Mouse (Mus musculus): ENCODE measurements at regions not wholly inside any gene's neighbourhood (a gene's known extent, or its start where the extent isn't known, plus 50 kb on each side); places are given as distances from the start of the nearest gene placed in this dataset.

- H3K4me1 ChIP-seq (ENCODE audit: control insufficient read depth, insufficient read depth, insufficient read length, low read length), result no peaks in the 10 kb centered on the region
- TF ChIP-seq POLR2A (IDR thresholded peaks at IDR 0.05; ENCODE audit: low read depth, low read length) (no peak), CTCF (IDR thresholded peaks at IDR 0.05; ENCODE audit: extremely low read depth, insufficient read length, insufficient replicate concordance, low read depth, low read length) (no peak)
- no peaks in the 10 kb centered on the region for H3K27me3 ChIP-seq (ENCODE audit: control insufficient read depth, insufficient read depth, low read length)
- no peak overlapping the region for H3K4me3 ChIP-seq (ENCODE audit: low read depth, low read length)
- H3K27ac ChIP-seq (ENCODE audit: insufficient read depth, low read depth, low read length), result no peak overlapping the region
- H3K36me3 ChIP-seq (ENCODE audit: control insufficient read depth, insufficient read depth, low read length), result no peaks in the 10 kb centered on the region
- WGBS, result 82% methylated on average over 17 of the region's 17 CpGs
Measured at GRCm38 (mm10) chr3:34465040-34465831, 185.0 kb upstream of the Sox2 start.

- H3K36me3 ChIP-seq (ENCODE audit: control insufficient read depth, insufficient read depth, low read length), result no peaks in the 10 kb centered on the region
- TF ChIP-seq POLR2A (IDR thresholded peaks at IDR 0.05; ENCODE audit: low read depth, low read length), result no peak
- no peak for TF ChIP-seq CTCF (IDR thresholded peaks at IDR 0.05; ENCODE audit: extremely low read depth, insufficient read length, insufficient replicate concordance, low read depth, low read length)
- no peak overlapping the region for H3K4me3 ChIP-seq (ENCODE audit: low read depth, low read length)
- no peak overlapping the region for H3K27ac ChIP-seq (ENCODE audit: insufficient read depth, low read depth, low read length)
- no peaks in the 10 kb centered on the region for H3K27me3 ChIP-seq (ENCODE audit: control insufficient read depth, insufficient read depth, low read length)
- H3K4me1 ChIP-seq (ENCODE audit: control insufficient read depth, insufficient read depth, insufficient read length, low read length), result no peaks in the 10 kb centered on the region
- WGBS, result 79% methylated on average over 6 of the region's 6 CpGs
Measured at GRCm38 (mm10) chr3:34458766-34459165, 191.4 kb upstream of the Sox2 start.

- H3K27me3 ChIP-seq (ENCODE audit: control insufficient read depth, insufficient read depth, low read length), result no peaks in the 10 kb centered on the region
- H3K4me1 ChIP-seq (ENCODE audit: control insufficient read depth, insufficient read depth, insufficient read length, low read length), result no peaks in the 10 kb centered on the region
Measured at GRCm38 (mm10) chr3:34457821-34458220, 192.4 kb upstream of the Sox2 start.

GRCm38 (mm10) chr3:34456488-34457433 is 193.4 kb upstream of the Sox2 start:
- WGBS, result 61% methylated on average over 23 of the region's 23 CpGs
- no peak overlapping the region for H3K4me3 ChIP-seq (ENCODE audit: low read depth, low read length)
- no peak for TF ChIP-seq CTCF (IDR thresholded peaks at IDR 0.05; ENCODE audit: extremely low read depth, insufficient read length, insufficient replicate concordance, low read depth, low read length)
- TF ChIP-seq POLR2A (IDR thresholded peaks at IDR 0.05; ENCODE audit: low read depth, low read length), result no peak
- H3K36me3 ChIP-seq (ENCODE audit: control insufficient read depth, insufficient read depth, low read length), result no peaks in the 10 kb centered on the region
- no peaks in the 10 kb centered on the region for H3K4me1 ChIP-seq (ENCODE audit: control insufficient read depth, insufficient read depth, insufficient read length, low read length)
- H3K27ac ChIP-seq (ENCODE audit: insufficient read depth, low read depth, low read length), result no peak overlapping the region
- H3K27me3 ChIP-seq (ENCODE audit: control insufficient read depth, insufficient read depth, low read length), result no peaks in the 10 kb centered on the region

More at GRCm38 (mm10) chr3:34457821-34458220, 192.4 kb upstream of the Sox2 start:
- no peak for TF ChIP-seq POLR2A (IDR thresholded peaks at IDR 0.05; ENCODE audit: low read depth, low read length)
- Histone ChIP-seq H3K4me3 (ENCODE audit: low read depth, low read length) (no peak overlapping the region), H3K36me3 (ENCODE audit: control insufficient read depth, insufficient read depth, low read length) (no peaks in the 10 kb centered on the region), H3K27ac (ENCODE audit: insufficient read depth, low read depth, low read length) (no peak overlapping the region)
- WGBS, result 46% methylated on average over 1 of the region's 1 CpGs

- TF ChIP-seq CTCF (IDR thresholded peaks at IDR 0.05; ENCODE audit: extremely low read depth, insufficient read length, insufficient replicate concordance, low read depth, low read length), result no peak
- TF ChIP-seq POLR2A (IDR thresholded peaks at IDR 0.05; ENCODE audit: low read depth, low read length), result no peak
- no peak overlapping the region for H3K4me3 ChIP-seq (ENCODE audit: low read depth, low read length)
- H3K36me3 ChIP-seq (ENCODE audit: control insufficient read depth, insufficient read depth, low read length), result no peaks in the 10 kb centered on the region
- 93% methylated on average over 24 of the region's 24 CpGs for WGBS
- no peaks in the 10 kb centered on the region for H3K27me3 ChIP-seq (ENCODE audit: control insufficient read depth, insufficient read depth, low read length)
- H3K27ac ChIP-seq (ENCODE audit: insufficient read depth, low read depth, low read length), result no peak overlapping the region
- no peaks in the 10 kb centered on the region for H3K4me1 ChIP-seq (ENCODE audit: control insufficient read depth, insufficient read depth, insufficient read length, low read length)
Measured at GRCm38 (mm10) chr3:34454026-34454624, 196.1 kb upstream of the Sox2 start.

GRCm38 (mm10) chr3:34445354-34445753 is 204.9 kb upstream of the Sox2 start:
- TF ChIP-seq POLR2A (IDR thresholded peaks at IDR 0.05; ENCODE audit: low read depth, low read length) (no peak), CTCF (IDR thresholded peaks at IDR 0.05; ENCODE audit: extremely low read depth, insufficient read length, insufficient replicate concordance, low read depth, low read length) (no peak)
- no peak overlapping the region for H3K4me3 ChIP-seq (ENCODE audit: low read depth, low read length)
- no peaks in the 10 kb centered on the region for H3K27me3 ChIP-seq (ENCODE audit: control insufficient read depth, insufficient read depth, low read length)
- 51% methylated on average over 7 of the region's 7 CpGs for whole genome bisulfite sequencing
- H3K4me1 ChIP-seq (ENCODE audit: control insufficient read depth, insufficient read depth, insufficient read length, low read length), result no peaks in the 10 kb centered on the region
- no peaks in the 10 kb centered on the region for H3K36me3 ChIP-seq (ENCODE audit: control insufficient read depth, insufficient read depth, low read length)
- no peak overlapping the region for H3K27ac ChIP-seq (ENCODE audit: insufficient read depth, low read depth, low read length)

- WGBS, result 30% methylated on average over 5 of the region's 5 CpGs
- Histone ChIP-seq H3K36me3 (ENCODE audit: control insufficient read depth, insufficient read depth, low read length) (no peaks in the 10 kb centered on the region), H3K27me3 (ENCODE audit: control insufficient read depth, insufficient read depth, low read length) (no peaks in the 10 kb centered on the region), H3K4me1 (ENCODE audit: control insufficient read depth, insufficient read depth, insufficient read length, low read length) (no peaks in the 10 kb centered on the region), H3K4me3 (ENCODE audit: low read depth, low read length) (no peak overlapping the region), H3K27ac (ENCODE audit: insufficient read depth, low read depth, low read length) (no peak overlapping the region)
- TF ChIP-seq CTCF (IDR thresholded peaks at IDR 0.05; ENCODE audit: extremely low read depth, insufficient read length, insufficient replicate concordance, low read depth, low read length) (no peak), POLR2A (IDR thresholded peaks at IDR 0.05; ENCODE audit: low read depth, low read length) (no peak)
Measured at GRCm38 (mm10) chr3:34444802-34445201, 205.4 kb upstream of the Sox2 start.
